Mouse (Mus musculus) cerebellum, adult (tissue): ENCODE measurements around the gene Egfl8.

Source experiments
- ATAC-seq: cut with Nextera tagmentation; 2 replicates; pipeline ENCODE4 v1.9.2; 2017; ENCODE audit warnings: mild to moderate bottlenecking, moderate library complexity, mixed read lengths; ENCODE audit not compliant: insufficient number of reproducible peaks, low FRiP score, low TSS enrichment

The Egfl8 gene

DNA sequence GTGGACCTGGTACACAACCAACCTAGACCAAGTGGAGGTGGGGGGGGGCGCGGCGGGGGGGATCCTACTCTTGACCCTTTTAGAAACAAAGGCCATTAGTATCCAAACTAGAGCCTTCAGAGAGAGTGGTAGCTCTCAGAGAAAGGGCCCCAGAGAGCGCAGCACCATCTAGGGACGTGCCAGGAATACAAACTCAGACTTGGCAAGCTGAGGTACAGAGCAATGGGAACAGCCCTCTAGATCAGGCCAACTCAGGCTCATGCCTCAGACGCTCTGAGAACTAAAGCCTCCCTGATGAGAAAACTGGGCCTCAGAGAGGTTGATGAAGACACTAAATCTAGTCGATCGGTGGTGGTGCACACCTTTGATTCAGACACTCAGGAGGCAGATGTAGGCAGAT, 30.6 kb downstream of the Egfl8 start:
- ATAC-seq = no peak

DNA sequence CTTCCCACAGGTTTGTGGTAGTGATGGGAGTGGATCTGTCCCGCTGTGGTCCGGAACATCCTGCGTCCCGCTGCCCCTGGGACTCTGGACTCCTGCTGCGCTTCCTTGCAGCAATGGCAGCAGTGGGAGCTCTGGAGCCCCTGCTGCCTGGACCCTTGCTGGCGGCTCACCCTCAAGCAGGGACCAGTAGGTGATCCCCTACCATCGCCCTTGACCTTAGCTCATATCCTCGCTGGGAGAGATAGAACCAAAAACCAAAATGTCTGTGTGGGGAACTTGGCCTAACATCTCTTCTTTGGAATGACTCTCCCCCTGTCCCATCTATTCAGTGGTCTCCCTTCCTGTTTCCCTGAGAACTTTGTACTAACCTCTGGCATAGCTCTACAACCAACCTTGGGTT, 32.0 kb downstream of the Egfl8 start:
- no peak for ATAC-seq

DNA sequence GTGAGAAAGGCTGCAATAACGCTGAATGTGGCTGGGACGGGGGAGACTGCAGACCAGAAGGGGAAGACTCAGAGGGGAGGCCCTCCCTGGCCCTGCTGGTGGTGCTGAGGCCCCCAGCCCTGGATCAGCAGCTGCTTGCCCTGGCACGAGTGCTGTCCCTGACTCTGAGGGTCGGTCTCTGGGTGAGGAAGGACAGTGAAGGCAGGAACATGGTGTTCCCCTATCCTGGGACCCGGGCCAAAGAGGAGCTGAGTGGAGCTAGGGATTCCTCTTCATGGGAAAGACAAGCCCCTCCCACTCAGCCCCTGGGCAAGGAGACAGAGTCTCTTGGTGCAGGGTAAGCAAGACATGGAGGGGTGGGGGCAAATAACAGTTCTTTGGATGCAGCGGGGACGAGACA, 32.4 kb downstream of the Egfl8 start:
- ATAC-seq = no peak

DNA sequence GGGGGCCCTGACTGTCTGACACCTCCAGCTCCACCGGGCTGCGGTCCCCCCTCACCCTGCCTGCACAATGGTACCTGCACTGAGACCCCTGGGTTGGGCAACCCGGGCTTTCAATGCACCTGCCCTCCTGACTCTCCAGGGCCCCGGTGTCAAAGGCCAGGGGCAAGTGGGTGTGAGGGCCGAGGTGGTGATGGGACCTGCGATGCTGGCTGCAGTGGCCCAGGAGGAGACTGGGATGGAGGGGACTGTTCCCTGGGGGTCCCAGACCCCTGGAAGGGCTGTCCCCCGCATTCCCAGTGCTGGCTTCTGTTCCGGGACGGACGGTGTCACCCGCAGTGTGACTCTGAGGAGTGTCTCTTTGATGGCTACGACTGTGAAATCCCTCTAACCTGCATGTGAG, 33.2 kb downstream of the Egfl8 start:
- ATAC-seq = no peak

DNA sequence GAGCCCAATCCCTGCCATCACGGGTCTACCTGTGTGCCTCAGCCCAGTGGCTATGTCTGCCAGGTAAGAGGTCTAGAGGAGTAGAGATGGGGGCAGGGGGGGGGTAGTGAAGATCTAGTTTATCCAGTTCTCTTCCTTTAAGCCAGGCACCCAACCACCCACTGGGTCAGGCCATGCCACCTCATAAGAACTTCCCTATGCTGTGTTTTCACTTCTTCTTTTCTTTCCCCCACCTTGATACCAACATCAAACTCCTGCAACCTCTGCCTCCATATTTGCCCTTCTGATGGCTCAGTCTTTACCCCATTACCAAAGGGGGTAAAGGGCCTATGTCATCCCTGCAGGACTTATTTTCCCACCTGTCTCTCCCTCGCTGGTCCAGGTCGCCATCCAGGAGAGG, 37.7 kb downstream of the Egfl8 start:
- no peak for ATAC-seq

DNA sequence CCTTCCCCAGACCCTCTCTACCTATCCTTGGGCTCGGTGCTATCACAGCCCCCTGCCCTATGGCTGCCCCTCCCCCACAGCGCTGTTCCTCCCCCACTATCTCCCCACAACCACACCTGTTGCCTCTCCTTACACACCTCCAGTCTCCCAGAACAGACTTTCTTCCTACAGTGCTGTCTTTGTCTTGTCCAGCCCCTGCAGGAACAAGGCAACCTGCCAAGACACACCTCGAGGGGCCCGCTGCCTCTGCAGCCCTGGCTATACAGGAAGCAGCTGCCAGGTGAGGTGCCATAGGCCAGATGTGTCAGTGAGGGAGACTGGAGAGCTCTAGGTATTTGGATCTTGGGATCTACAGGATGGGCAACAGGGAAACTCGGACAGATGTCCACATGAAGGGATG, 39.2 kb downstream of the Egfl8 start:
- ATAC-seq = no peak

DNA sequence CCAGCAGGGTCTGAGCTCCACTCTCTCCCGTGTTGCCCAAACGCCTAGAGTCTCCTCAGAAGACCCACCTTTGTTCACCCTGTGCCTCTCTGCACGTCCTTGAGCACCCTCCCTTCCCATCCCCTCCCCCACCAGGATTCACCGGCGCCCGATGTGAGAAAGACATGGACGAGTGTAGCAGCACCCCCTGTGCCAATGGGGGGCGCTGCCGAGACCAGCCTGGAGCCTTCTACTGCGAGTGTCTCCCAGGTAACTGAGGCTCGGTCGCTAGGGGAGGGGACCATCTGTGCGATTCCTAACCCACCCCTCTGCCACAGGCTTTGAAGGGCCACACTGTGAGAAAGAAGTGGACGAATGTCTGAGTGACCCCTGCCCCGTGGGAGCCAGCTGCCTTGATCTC, 43.4 kb downstream of the Egfl8 start:
- no peak for ATAC-seq

DNA sequence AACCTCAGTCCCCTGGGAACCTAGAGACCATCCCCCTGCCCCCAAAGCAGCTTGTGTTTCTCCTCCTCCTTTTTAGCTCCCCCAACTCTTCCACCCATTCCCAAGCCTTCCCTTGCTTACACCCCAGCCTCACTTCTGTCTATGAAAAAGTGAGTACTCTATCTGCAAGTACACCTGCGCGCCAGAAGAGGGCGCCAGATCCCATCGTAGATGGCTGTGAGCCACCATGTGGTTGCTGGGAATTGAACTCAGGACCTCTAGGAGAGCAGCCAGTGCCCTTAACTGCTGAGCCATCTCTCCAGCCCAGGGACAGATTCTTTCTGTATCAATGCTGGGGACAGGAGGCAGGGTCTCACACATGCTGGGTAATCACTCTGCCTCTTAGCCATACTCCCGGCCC, 43.9 kb downstream of the Egfl8 start:
- ATAC-seq = no peak

DNA sequence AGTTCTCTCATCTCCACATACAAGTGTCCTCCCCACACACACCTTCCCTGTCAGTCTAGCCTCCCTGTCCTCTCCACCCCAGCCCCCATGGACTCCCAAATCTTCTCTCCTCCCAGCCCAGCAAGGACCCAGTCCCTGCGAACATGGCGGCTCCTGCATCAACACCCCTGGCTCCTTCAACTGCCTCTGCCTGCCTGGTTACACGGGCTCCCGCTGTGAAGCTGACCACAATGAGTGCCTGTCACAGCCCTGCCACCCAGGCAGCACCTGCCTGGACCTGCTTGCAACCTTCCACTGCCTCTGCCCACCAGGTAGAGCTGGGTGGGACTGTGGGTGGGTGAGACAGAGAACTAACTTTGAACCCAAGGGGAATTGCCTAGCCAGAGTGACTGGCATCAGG, 45.9 kb downstream of the Egfl8 start:
- no peak for ATAC-seq

DNA sequence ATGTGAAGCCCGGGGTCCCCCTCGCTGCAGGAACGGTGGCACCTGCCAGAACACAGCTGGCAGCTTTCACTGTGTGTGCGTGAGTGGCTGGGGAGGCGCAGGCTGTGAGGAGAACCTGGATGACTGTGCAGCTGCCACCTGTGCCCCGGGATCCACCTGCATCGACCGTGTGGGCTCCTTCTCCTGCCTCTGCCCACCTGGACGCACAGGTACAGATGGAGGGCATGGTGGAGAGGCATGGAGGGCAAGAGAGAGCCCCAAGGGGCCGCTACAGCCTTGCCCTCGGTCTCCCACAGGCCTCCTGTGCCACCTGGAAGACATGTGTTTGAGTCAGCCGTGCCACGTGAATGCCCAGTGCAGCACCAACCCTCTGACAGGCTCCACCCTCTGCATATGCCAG, 47.4 kb downstream of the Egfl8 start:
- no peak for ATAC-seq

DNA sequence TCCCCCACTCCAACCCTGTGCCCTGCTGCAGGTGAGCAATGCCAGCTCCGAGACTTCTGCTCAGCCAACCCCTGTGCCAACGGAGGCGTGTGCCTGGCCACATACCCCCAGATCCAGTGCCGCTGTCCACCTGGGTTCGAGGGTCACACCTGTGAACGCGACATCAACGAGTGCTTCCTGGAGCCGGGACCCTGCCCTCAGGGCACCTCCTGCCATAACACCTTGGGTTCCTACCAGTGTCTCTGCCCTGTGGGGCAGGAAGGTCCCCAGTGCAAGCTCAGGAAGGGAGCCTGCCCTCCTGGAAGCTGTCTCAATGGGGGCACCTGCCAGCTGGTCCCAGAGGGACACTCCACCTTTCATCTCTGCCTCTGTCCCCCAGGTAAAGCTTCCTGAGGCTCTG, 48.5 kb downstream of the Egfl8 start:
- ATAC-seq = no peak

DNA sequence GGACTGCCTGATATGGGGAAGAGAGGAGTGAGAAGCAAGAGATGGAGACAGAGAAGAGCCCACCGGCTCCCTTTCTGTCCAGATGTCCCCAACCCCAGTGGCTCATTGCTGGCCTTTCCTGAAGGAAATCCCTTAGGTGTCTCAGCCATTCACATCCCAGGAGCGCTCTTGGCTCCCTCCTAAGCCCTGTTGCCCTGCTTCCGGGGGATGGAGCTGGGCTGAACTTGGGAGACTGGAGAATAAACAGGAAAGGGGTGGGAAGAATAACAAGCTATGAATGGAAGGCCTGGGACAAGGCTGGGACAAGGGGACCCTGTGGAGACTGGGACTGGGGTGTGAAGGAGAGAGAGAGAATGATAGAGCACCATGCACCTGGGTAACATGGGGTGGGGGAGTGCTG, 51.0 kb downstream of the Egfl8 start:
- ATAC-seq = no peak

DNA sequence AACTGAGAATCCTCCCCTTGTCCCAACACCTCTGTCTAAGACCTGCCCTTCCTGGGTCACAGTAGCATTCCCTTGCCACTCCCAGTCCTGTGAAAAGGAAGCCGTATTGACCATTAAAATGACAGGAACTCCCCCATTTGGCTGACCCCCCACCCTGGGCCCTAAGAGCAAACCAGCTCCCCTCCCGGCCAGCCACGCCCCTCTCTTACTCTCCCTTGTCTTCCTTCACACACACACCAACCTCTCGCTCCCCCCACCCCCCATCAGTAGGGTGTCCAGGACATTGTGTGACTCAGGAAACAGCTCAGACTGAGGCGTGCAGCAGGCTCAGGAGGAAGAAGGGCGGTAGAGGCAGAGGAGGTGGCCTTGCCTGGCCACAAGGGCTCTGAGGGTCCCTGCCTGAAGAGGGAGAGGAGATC, 51.8 kb downstream of the Egfl8 start, which contains the start of gene Notch4:
Gene Notch4, plus strand, starts transcription at position 266 of the 419 bp plus-strand sequence.
- ATAC-seq = no peak

DNA sequence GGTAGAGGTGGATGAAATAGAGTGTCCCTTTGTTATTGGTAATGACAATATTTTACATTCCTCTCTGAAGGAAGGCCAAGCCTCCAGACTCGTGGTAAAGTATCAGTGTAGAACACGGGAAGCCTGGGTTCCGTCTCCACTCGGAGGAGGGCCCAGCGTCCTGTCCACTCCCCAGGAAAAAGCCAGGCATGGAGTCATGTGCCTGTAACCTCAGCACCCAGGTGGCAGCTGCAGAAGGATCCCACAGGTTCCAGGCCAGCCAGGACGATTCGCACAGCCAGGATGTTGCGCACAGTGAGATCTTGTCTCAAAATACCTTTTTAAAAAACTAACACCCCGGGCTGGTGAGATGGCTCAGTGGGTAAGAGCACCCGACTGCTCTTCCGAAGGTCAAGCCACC, 52.4 kb downstream of the Egfl8 start:
- no peak for ATAC-seq
